Mouse (Mus musculus) spleen, postnatal 10 days (tissue): Measurements from ENCODE around the gene Lonrf2.

Experiments
- DNase-seq, 2 experiments: peaks; one replicate each; pipeline ENCODE4 v3.0.0; 2021 to 2022; ENCODE audit warnings: low spot score in 2 of 2

Lonrf2 gene

GRCm38 (mm10) chr1:38836477-38836872 lies at the start of gene Lonrf2:
Gene Lonrf2 (minus strand): TSS chr1:38836711.
- no peak for DNase-seq

- peak in 1 of 2 experiments; percentile 30 for DNase-seq
These were observed 49.4 kb upstream of the Lonrf2 start for GRCm38 (mm10) chr1:38885956-38886355.

GRCm38 (mm10) chr1:38883766-38884165 lies 47.3 kb upstream of the Lonrf2 start:
- DNase-seq, result no peak

- DNase-seq, result no peak
These were observed 46.2 kb upstream of the Lonrf2 start for GRCm38 (mm10) chr1:38882746-38883145.

GRCm38 (mm10) chr1:38881366-38881765 lies 44.9 kb upstream of the Lonrf2 start:
- no peak for DNase-seq

- no peak for DNase-seq
These were observed 40.3 kb upstream of the Lonrf2 start for GRCm38 (mm10) chr1:38876671-38877382.

- no peak for DNase-seq
These were observed 37.4 kb upstream of the Lonrf2 start for GRCm38 (mm10) chr1:38873911-38874310.

- DNase-seq, result no peak
These were observed 35.3 kb upstream of the Lonrf2 start for GRCm38 (mm10) chr1:38871834-38872233.

- no peak for DNase-seq
These were observed 33.1 kb upstream of the Lonrf2 start for GRCm38 (mm10) chr1:38869398-38870195.

GRCm38 (mm10) chr1:38866242-38866641 lies 29.7 kb upstream of the Lonrf2 start:
- DNase-seq, result no peak

GRCm38 (mm10) chr1:38864341-38864740 lies 27.8 kb upstream of the Lonrf2 start:
- DNase-seq, result no peak

GRCm38 (mm10) chr1:38862213-38862612 lies 25.7 kb upstream of the Lonrf2 start:
- peak in 1 of 2 experiments; percentile 53 for DNase-seq

GRCm38 (mm10) chr1:38860867-38861524 lies 24.5 kb upstream of the Lonrf2 start:
- no peak for DNase-seq

GRCm38 (mm10) chr1:38860207-38860606 lies 23.7 kb upstream of the Lonrf2 start:
- DNase-seq, result no peak

- DNase-seq, result peak; percentile 10 to 64
These were observed 19.7 kb upstream of the Lonrf2 start for GRCm38 (mm10) chr1:38856196-38856595.

GRCm38 (mm10) chr1:38852250-38852649 lies 15.7 kb upstream of the Lonrf2 start:
- DNase-seq, result no peak

- no peak for DNase-seq
These were observed 14.1 kb upstream of the Lonrf2 start for GRCm38 (mm10) chr1:38850650-38851049.

- no peak for DNase-seq
These were observed 12.2 kb upstream of the Lonrf2 start for GRCm38 (mm10) chr1:38848451-38849289.

- DNase-seq, result no peak
These were observed 11.5 kb upstream of the Lonrf2 start for GRCm38 (mm10) chr1:38847975-38848374.

GRCm38 (mm10) chr1:38843275-38843674 lies 6.8 kb upstream of the Lonrf2 start:
- no peak for DNase-seq

GRCm38 (mm10) chr1:38842861-38843260 lies 6.3 kb upstream of the Lonrf2 start:
- DNase-seq, result no peak

- DNase-seq, result no peak
These were observed 3.4 kb upstream of the Lonrf2 start for GRCm38 (mm10) chr1:38839944-38840343.
